Mouse (Mus musculus) brain, embryonic 14.5 days (tissue): Measurements from ENCODE around the gene Esr1.

Source experiments
- CTCF ChIP-seq: fragments of 200-500 bp; IDR thresholded peaks from 2 replicates; pipeline ENCODE4 v1.5.1; 2012; ENCODE audit warnings: inconsistent platforms, mild to moderate bottlenecking, moderate library complexity, borderline replicate concordance; ENCODE audit not compliant: insufficient read depth, insufficient read length; ENCODE audit errors: extremely low read depth
- POLR2A ChIP-seq: fragments of 200-500 bp; IDR thresholded peaks from 2 replicates; pipeline ENCODE4 v1.6.1; 2012; ENCODE audit warnings: mild to moderate bottlenecking, inconsistent platforms, borderline replicate concordance; ENCODE audit not compliant: poor library complexity, insufficient read depth, insufficient read length, severe bottlenecking; ENCODE audit errors: extremely low read depth

DNA sequence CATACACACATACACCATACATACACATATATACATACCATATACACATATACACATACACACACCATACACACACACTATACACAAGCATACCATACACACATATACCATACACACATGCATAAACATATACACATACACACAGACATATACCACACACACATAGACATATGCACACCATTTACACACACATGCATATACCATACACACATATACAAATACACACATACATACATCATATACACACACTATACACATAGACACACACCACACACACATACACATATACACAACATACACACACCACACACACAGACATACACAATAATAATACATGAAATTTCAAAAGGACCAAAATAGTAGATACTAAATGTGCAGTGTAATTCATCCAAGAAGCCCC is 400.6 kb downstream of the Esr1 start:
- TF ChIP-seq CTCF (no peak), POLR2A (no peak)
